Mouse (Mus musculus): ENCODE results near the gene Bmp4. TPM values are rescaled to one million over a fixed set of nuclear protein-coding genes. Genes with fewer than 3 reads are reported as not detected.

Gene Bmp4
- total and polyA plus RNA-seq, 2 experiments from 2014 or later = 6.3 to 17.9 TPM

DNA sequence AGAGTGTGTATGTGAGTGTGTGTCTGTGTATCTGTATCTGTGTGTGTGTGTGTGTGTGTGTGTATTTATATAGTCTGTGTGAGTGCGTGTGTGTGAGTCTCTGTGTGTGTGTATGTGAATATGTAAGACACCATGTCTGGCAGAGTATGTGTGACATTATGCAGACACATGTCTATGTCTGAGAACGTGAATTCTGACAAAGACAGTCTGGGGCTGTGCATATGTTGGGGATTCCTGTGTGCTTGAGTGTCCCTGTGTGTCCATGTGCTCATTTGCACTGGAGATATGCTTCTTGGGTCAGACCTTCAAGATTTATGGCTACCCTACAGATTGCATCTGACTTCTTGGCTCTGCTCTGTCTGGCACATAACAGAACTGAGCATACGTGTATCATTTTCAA, 31.4 kb upstream of the Bmp4 start:
- H3K4me2 ChIP-seq (ENCODE audit: low read depth, low read length) = no peak overlapping the region
- TF ChIP-seq EP300 (IDR thresholded peaks at IDR 0.05; ENCODE audit: low read depth) (no peak), CTCF (IDR thresholded peaks at IDR 0.05; ENCODE audit: low read depth) (no peak)
- DNase-seq (ENCODE audit: low spot score) (no peak), ATAC-seq (ENCODE audit: insufficient read depth, low read depth) (no peak)
- no peaks in the 10 kb centered on the region for H3K36me3 ChIP-seq (replicated peaks; ENCODE audit: control insufficient read depth, insufficient read depth, low read length)
- no peaks in the 10 kb centered on the region for H3K9me3 ChIP-seq (replicated peaks; ENCODE audit: control insufficient read depth, low read length)
- 81% methylated on average over 3 of the region's 3 CpGs for WGBS
- no peak overlapping the region for H3K4me3 ChIP-seq (ENCODE audit: low read depth, low read length)
- H3K27me3 ChIP-seq (ENCODE audit: control insufficient read depth, insufficient read depth, low read length) = no peaks in the 10 kb centered on the region
- no peak overlapping the region for H3K9ac ChIP-seq (replicated peaks; ENCODE audit: low read depth, low read length)
- H3K27ac ChIP-seq (ENCODE audit: low read depth) = no peak overlapping the region
- H3K4me1 ChIP-seq (ENCODE audit: control insufficient read depth, insufficient read depth) = no peaks in the 10 kb centered on the region

DNA sequence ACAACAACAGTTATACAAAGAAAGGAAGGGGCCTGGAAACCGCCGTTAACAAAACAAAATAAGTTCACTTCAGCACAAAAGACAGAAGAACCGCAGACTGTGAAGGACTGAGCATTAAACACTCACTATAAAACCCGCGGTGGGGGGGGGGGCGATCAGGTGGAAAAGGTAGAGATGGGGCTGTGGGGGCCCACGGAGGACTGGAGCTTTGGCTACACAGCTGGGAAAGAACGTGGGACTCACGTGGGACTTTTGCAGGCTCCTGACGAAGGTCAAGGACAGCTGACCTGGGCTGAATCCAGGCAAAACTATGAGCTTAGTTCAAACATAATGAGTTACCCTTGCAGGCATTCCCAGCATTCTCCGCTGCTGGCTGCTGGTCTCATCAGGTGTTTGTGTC, 28.8 kb upstream of the Bmp4 start:
- Histone ChIP-seq H3K27me3 (ENCODE audit: control insufficient read depth, insufficient read depth, low read length) (no peaks in the 10 kb centered on the region), H3K36me3 (replicated peaks; ENCODE audit: control insufficient read depth, insufficient read depth, low read length) (no peaks in the 10 kb centered on the region), H3K9ac (replicated peaks; ENCODE audit: low read depth, low read length) (no peak overlapping the region), H3K4me1 (ENCODE audit: control insufficient read depth, insufficient read depth) (no peaks in the 10 kb centered on the region), H3K4me3 (ENCODE audit: low read depth, low read length) (no peak overlapping the region), H3K27ac (ENCODE audit: low read depth) (no peak overlapping the region), H3K4me2 (ENCODE audit: low read depth, low read length) (no peak overlapping the region), H3K9me3 (replicated peaks; ENCODE audit: control insufficient read depth, low read length) (peaks cover 10% of the 10 kb centered on the region; the same call in 1 of the 2 replicates)
- DNase-seq (ENCODE audit: low spot score) (no peak), ATAC-seq (ENCODE audit: insufficient read depth, low read depth) (no peak)
- WGBS = 69% methylated on average over 11 of the region's 11 CpGs
- no peak for TF ChIP-seq CTCF (IDR thresholded peaks at IDR 0.05; ENCODE audit: low read depth)
- TF ChIP-seq EP300 (IDR thresholded peaks at IDR 0.05; ENCODE audit: low read depth) = no peak

DNA sequence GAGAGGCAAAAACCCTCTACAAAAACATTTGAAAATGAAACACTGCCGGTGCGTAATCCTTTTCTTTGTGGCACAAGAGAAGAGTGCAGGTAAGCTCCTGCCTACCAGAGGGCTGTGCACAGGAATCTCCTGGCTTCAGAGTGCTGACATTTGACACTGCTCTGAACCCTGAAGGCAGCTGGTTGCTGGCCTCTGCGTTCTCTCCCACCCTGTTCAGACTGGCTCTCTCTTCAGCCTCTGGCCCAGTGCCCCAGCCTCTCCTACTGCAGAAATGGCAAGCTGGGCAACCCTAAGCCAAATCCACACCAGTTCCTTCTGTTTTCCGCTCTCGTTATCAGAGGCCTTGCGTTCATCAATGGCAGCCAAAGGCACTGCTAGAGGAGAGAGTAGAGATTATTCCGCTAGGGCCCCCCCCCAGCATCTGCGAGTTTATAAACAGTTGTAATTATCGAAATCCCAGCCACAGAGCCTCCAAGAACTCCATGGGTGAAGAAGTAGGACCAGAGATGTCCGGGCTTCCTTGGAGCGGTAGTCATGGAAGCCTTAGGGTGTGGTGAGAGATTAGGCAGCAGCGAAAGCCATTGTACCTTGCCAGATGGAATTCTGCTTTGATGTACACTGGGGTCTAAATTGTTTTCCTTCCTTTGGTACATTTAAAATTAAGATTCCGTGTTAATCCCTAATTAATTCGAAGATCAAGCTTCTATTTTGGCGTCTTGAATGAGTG, 28.1 kb upstream of the Bmp4 start:
- TF ChIP-seq EP300 (IDR thresholded peaks at IDR 0.05; ENCODE audit: low read depth) (no peak), CTCF (IDR thresholded peaks at IDR 0.05; ENCODE audit: low read depth) (no peak)
- 75% methylated on average over 15 of the region's 15 CpGs for WGBS
- H3K9me3 ChIP-seq (replicated peaks; ENCODE audit: control insufficient read depth, low read length) = peaks cover 10% of the 10 kb centered on the region; the same call in 1 of the 2 replicates
- no peak for DNase-seq (ENCODE audit: low spot score)
- H3K27ac ChIP-seq (ENCODE audit: low read depth) = no peak overlapping the region
- no peak for ATAC-seq (ENCODE audit: insufficient read depth, low read depth)
- no peak overlapping the region for H3K4me3 ChIP-seq (ENCODE audit: low read depth, low read length)
- H3K4me2 ChIP-seq (ENCODE audit: low read depth, low read length) = no peak overlapping the region
- H3K9ac ChIP-seq (replicated peaks; ENCODE audit: low read depth, low read length) = no peak overlapping the region
- no peaks in the 10 kb centered on the region for H3K27me3 ChIP-seq (ENCODE audit: control insufficient read depth, insufficient read depth, low read length)
- no peaks in the 10 kb centered on the region for H3K36me3 ChIP-seq (replicated peaks; ENCODE audit: control insufficient read depth, insufficient read depth, low read length)
- H3K4me1 ChIP-seq (ENCODE audit: control insufficient read depth, insufficient read depth) = no peaks in the 10 kb centered on the region

DNA sequence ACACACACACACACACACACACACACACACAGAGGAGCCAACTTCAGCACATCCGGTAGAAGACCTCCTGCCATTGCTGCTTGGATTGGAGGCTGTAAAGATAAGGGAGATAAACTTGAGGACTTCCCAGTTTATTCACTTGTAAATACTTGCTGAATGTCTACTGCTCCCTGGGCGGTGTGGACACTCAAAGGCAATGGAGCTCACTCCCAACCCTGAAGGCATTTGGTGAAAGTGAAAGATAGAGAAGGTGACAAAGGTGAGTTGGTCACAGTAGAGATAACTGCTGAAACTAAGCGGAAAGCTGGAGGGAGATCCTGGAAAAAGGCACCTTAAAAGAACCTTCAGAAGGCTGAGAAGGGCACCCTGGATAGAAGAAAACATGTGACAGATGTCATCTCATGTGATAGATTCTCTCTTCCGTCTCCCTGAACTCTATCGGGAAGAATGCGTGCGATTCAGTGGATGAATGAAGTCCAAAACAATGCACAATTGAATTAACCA, 22.1 kb upstream of the Bmp4 start:
- Histone ChIP-seq H3K4me1 (ENCODE audit: control insufficient read depth, insufficient read depth) (no peaks in the 10 kb centered on the region), H3K36me3 (replicated peaks; ENCODE audit: control insufficient read depth, insufficient read depth, low read length) (no peaks in the 10 kb centered on the region), H3K9ac (replicated peaks; ENCODE audit: low read depth, low read length) (no peak overlapping the region), H3K4me2 (ENCODE audit: low read depth, low read length) (no peak overlapping the region), H3K4me3 (ENCODE audit: low read depth, low read length) (no peak overlapping the region), H3K27me3 (ENCODE audit: control insufficient read depth, insufficient read depth, low read length) (no peaks in the 10 kb centered on the region), H3K9me3 (replicated peaks; ENCODE audit: control insufficient read depth, low read length) (peaks cover 10% of the 10 kb centered on the region; the same call in 1 of the 2 replicates), H3K27ac (ENCODE audit: low read depth) (no peak overlapping the region)
- ATAC-seq (ENCODE audit: insufficient read depth, low read depth) (no peak), DNase-seq (ENCODE audit: low spot score) (no peak)
- TF ChIP-seq EP300 (IDR thresholded peaks at IDR 0.05; ENCODE audit: low read depth) = no peak
- TF ChIP-seq CTCF (IDR thresholded peaks at IDR 0.05; ENCODE audit: low read depth) = no peak
- 65% methylated on average over 7 of the region's 7 CpGs for WGBS

DNA sequence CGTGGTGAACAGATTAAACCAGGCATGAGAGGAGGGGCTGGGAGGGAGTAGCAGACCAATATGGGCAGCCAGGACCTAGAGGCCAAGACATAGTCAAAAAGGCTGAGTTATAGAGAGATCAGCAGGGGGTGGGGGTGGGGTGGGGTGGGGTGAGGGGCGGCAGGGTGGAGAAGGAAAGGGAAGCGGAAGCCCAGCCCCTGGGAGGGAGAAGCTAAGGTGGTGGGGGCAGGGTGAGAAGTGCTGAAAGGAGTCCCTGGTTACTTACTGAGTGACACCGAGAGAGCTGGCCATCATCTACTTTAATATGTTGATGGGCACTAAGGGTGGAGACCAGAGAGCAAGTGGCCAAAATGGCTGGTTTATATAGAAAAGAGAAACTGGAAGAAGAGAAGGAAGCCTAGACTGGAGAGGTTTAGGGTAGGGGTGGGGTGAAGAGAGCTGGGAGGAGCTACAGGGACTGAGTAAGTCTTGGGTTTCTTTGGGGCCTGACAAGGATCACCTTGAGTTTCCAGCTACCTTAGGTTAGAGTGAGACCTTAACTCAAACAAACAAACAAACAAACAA, 20.2 kb upstream of the Bmp4 start:
- H3K9me3 ChIP-seq (replicated peaks; ENCODE audit: control insufficient read depth, low read length) = peaks cover 10% of the 10 kb centered on the region; the same call in 1 of the 2 replicates
- no peak for ATAC-seq (ENCODE audit: insufficient read depth, low read depth)
- TF ChIP-seq EP300 (IDR thresholded peaks at IDR 0.05; ENCODE audit: low read depth) = no peak
- TF ChIP-seq CTCF (IDR thresholded peaks at IDR 0.05; ENCODE audit: low read depth) = no peak
- no peaks in the 10 kb centered on the region for H3K36me3 ChIP-seq (replicated peaks; ENCODE audit: control insufficient read depth, insufficient read depth, low read length)
- no peak overlapping the region for H3K27ac ChIP-seq (ENCODE audit: low read depth)
- H3K4me2 ChIP-seq (ENCODE audit: low read depth, low read length) = no peak overlapping the region
- no peaks in the 10 kb centered on the region for H3K4me1 ChIP-seq (ENCODE audit: control insufficient read depth, insufficient read depth)
- no peak overlapping the region for H3K4me3 ChIP-seq (ENCODE audit: low read depth, low read length)
- no peak for DNase-seq (ENCODE audit: low spot score)
- H3K27me3 ChIP-seq (ENCODE audit: control insufficient read depth, insufficient read depth, low read length) = no peaks in the 10 kb centered on the region
- H3K9ac ChIP-seq (replicated peaks; ENCODE audit: low read depth, low read length) = no peak overlapping the region
- 53% methylated on average over 4 of the region's 4 CpGs for WGBS

Measured in heart, postnatal 0 days (tissue).